Mouse (Mus musculus) E14TG2a.4 (cell line): ENCODE data around the gene Ak1.

Source experiments
- CTCF ChIP-seq: conservative IDR thresholded peaks from 2 replicates; pipeline ENCODE4 v1.5.1; 2014; ENCODE audit warnings: low read length
- NANOG ChIP-seq: IDR thresholded peaks from 2 replicates; pipeline ENCODE4 v1.6.1; 2014; ENCODE audit warnings: borderline replicate concordance, low read length, mixed read lengths
- POU5F1 ChIP-seq: IDR thresholded peaks from 2 replicates; pipeline ENCODE4 v1.6.1; 2014; ENCODE audit warnings: low read length, borderline replicate concordance

DNA sequence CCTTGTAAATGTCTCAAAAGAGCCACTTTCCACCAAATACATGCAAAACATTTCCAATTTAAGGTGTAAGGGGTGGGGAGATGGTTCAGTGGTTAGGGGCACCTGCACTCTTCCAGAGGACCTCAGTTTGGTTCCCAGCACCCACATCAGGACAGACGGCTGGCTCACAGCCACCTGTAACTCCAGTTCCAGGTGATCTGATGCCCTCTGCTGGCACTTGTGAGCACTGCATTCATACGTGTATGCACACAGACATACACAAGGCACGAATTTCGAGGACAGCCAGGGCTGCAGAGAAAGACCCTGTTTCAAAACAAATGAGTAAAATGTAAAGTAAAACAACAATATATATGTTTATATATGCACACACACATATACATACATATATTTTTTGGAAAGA, 4.0 kb upstream of the Ak1 start:
- TF ChIP-seq CTCF (peak; percentile 65), NANOG (no peak), POU5F1 (no peak)
